Mouse (Mus musculus): ENCODE data around the gene Aspscr1. TPM values are rescaled to one million over a fixed set of nuclear protein-coding genes. Genes with fewer than 3 reads are reported as not detected.
A peak's percentile ranks its signal among the peaks of the same experiment; 100 is the strongest.

Gene Aspscr1
- polyA plus RNA-seq, 1 experiment from 2014 or later, result 154 TPM

GRCm38 (mm10) chr11:120630881-120631725 lies 41.7 kb upstream of the Aspscr1 start:
- no peak for ATAC-seq (replicated peaks)
- no peak overlapping the region for H3K27ac ChIP-seq (replicated peaks)
- H3K4me1 ChIP-seq, result peaks cover 35% of the 10 kb centered on the region
- no peaks in the 10 kb centered on the region for H3K27me3 ChIP-seq
- H3K4me3 ChIP-seq, result peak overlapping the region; percentile 58; the same call in 1 of the 2 replicates
- peaks cover 22% of the 10 kb centered on the region for H3K36me3 ChIP-seq
- H3K9me3 ChIP-seq, result no peaks in the 10 kb centered on the region
- 50% methylated on average over 7 of the region's 7 CpGs for WGBS
- H3K9ac ChIP-seq (replicated peaks), result no peak overlapping the region; the same call in 1 of the 2 replicates
- H3K4me2 ChIP-seq (replicated peaks), result peak overlapping the region; percentile 90; the same call in 1 of the 2 replicates

- WGBS, result 67% methylated on average over 4 of the region's 4 CpGs
- no peak overlapping the region for H3K27ac ChIP-seq (replicated peaks)
- no peak for ATAC-seq (replicated peaks)
Measured at GRCm38 (mm10) chr11:120631726-120632448, 40.9 kb upstream of the Aspscr1 start.

GRCm38 (mm10) chr11:120632559-120633519 lies 39.9 kb upstream of the Aspscr1 start:
- WGBS, result under 1% methylated on average over 106 of the region's 116 CpGs
- H3K4me1 ChIP-seq, result peaks cover 35% of the 10 kb centered on the region
- peaks cover 10% of the 10 kb centered on the region for H3K36me3 ChIP-seq
- peak overlapping the region; percentile 58 for H3K4me3 ChIP-seq
- no peaks in the 10 kb centered on the region for H3K27me3 ChIP-seq
- peak; percentile 88 for ATAC-seq (replicated peaks)
- H3K27ac ChIP-seq (replicated peaks), result peak overlapping the region; percentile 76
- no peaks in the 10 kb centered on the region for H3K9me3 ChIP-seq
- peak overlapping the region; percentile 90 for H3K4me2 ChIP-seq (replicated peaks)
- H3K9ac ChIP-seq (replicated peaks), result peak overlapping the region; percentile 62

More at GRCm38 (mm10) chr11:120631726-120632448, 40.9 kb upstream of the Aspscr1 start:
- H3K4me3 ChIP-seq, result peak overlapping the region; percentile 58
- H3K27me3 ChIP-seq, result no peaks in the 10 kb centered on the region
- peak overlapping the region; percentile 90 for H3K4me2 ChIP-seq (replicated peaks)
- H3K9me3 ChIP-seq, result no peaks in the 10 kb centered on the region
- H3K9ac ChIP-seq (replicated peaks), result peak overlapping the region; percentile 62
- peaks cover 17% of the 10 kb centered on the region for H3K36me3 ChIP-seq
- peaks cover 35% of the 10 kb centered on the region for H3K4me1 ChIP-seq

- Histone ChIP-seq H3K9ac (replicated peaks) (peak within 1 kb of the TSS; percentile 62), H3K27ac (replicated peaks) (peak within 1 kb of the TSS; percentile 76), H3K4me2 (replicated peaks) (peak within 1 kb of the TSS; percentile 90), H3K27me3 (no peaks in the 10 kb centered on the region), H3K4me3 (peak within 1 kb of the TSS; percentile 58), H3K9me3 (no peaks in the 10 kb centered on the region), H3K36me3 (peaks cover 7% of the 10 kb centered on the region), H3K4me1 (peaks cover 35% of the 10 kb centered on the region)
- 11% methylated on average over 58 of the region's 58 CpGs for WGBS
- ATAC-seq (replicated peaks), result peak; percentile 93
Measured at GRCm38 (mm10) chr11:120633520-120634343, 39.0 kb upstream of the Aspscr1 start, which contains the start of gene Mafg. Gene Mafg (minus strand): TSS chr11:120633600.

GRCm38 (mm10) chr11:120634810-120635209 lies 38.0 kb upstream of the Aspscr1 start:
- no peaks in the 10 kb centered on the region for H3K27me3 ChIP-seq
- H3K9me3 ChIP-seq, result no peaks in the 10 kb centered on the region
- H3K27ac ChIP-seq (replicated peaks), result no peak overlapping the region
- H3K9ac ChIP-seq (replicated peaks), result no peak overlapping the region
- ATAC-seq (replicated peaks), result no peak
- H3K4me1 ChIP-seq, result peaks cover 32% of the 10 kb centered on the region
- no peak overlapping the region for H3K4me2 ChIP-seq (replicated peaks)
- 81% methylated on average over 5 of the region's 5 CpGs for WGBS
- no peaks in the 10 kb centered on the region for H3K36me3 ChIP-seq
- H3K4me3 ChIP-seq, result no peak overlapping the region

GRCm38 (mm10) chr11:120641255-120641654 lies 31.5 kb upstream of the Aspscr1 start:
- no peak overlapping the region for H3K9ac ChIP-seq (replicated peaks)
- WGBS, result 64% methylated on average over 9 of the region's 9 CpGs

GRCm38 (mm10) chr11:120641869-120642268 lies 30.9 kb upstream of the Aspscr1 start:
- Histone ChIP-seq H3K4me3 (no peak overlapping the region), H3K27me3 (0 out of 2 replicates have a peak, but pooled peaks cover 5% of the 10 kb centered on the region), H3K36me3 (no peaks in the 10 kb centered on the region), H3K4me1 (peaks cover 14% of the 10 kb centered on the region), H3K4me2 (replicated peaks) (no peak overlapping the region), H3K27ac (replicated peaks) (no peak overlapping the region), H3K9ac (replicated peaks) (no peak overlapping the region), H3K9me3 (no peaks in the 10 kb centered on the region)
- no peak for ATAC-seq (replicated peaks)
- 94% methylated on average over 8 of the region's 8 CpGs for WGBS

More at GRCm38 (mm10) chr11:120641255-120641654, 31.5 kb upstream of the Aspscr1 start:
- H3K4me3 ChIP-seq, result no peak overlapping the region
- ATAC-seq (replicated peaks), result no peak
- H3K9me3 ChIP-seq, result no peaks in the 10 kb centered on the region
- H3K4me2 ChIP-seq (replicated peaks), result no peak overlapping the region
- H3K27ac ChIP-seq (replicated peaks), result no peak overlapping the region
- H3K36me3 ChIP-seq, result no peaks in the 10 kb centered on the region
- H3K27me3 ChIP-seq, result 0 out of 2 replicates have a peak, but pooled peaks cover 5% of the 10 kb centered on the region
- H3K4me1 ChIP-seq, result peaks cover 14% of the 10 kb centered on the region

- 2% methylated on average over 18 of the region's 18 CpGs for WGBS
- peak overlapping the region; percentile 47; the same call in 1 of the 2 replicates for H3K27ac ChIP-seq (replicated peaks)
- peak; percentile 69 for ATAC-seq (replicated peaks)
Measured at GRCm38 (mm10) chr11:120642939-120643600, 29.7 kb upstream of the Aspscr1 start.

GRCm38 (mm10) chr11:120643601-120643987 lies 29.2 kb upstream of the Aspscr1 start, which contains the start of gene Pycr1:
Gene Pycr1 (minus strand): TSS chr11:120643769.
- H3K9ac ChIP-seq (replicated peaks), result peak within 1 kb of the TSS; percentile 65
- H3K36me3 ChIP-seq, result no peaks in the 10 kb centered on the region
- ATAC-seq (replicated peaks), result peak; percentile 100
- under 1% methylated on average over 15 of the region's 15 CpGs for WGBS
- H3K4me3 ChIP-seq, result peak within 1 kb of the TSS; percentile 51
- H3K4me1 ChIP-seq, result peaks cover 20% of the 10 kb centered on the region
- H3K4me2 ChIP-seq (replicated peaks), result peak within 1 kb of the TSS; percentile 89
- H3K27ac ChIP-seq (replicated peaks), result peak within 1 kb of the TSS; percentile 47; the same call in 1 of the 2 replicates
- H3K27me3 ChIP-seq, result 0 out of 2 replicates have a peak, but pooled peaks cover 5% of the 10 kb centered on the region
- H3K9me3 ChIP-seq, result no peaks in the 10 kb centered on the region

More at GRCm38 (mm10) chr11:120642939-120643600, 29.7 kb upstream of the Aspscr1 start:
- Histone ChIP-seq H3K4me1 (peaks cover 17% of the 10 kb centered on the region), H3K4me2 (replicated peaks) (peak overlapping the region; percentile 89), H3K9me3 (no peaks in the 10 kb centered on the region), H3K9ac (replicated peaks) (peak overlapping the region; percentile 65), H3K36me3 (no peaks in the 10 kb centered on the region), H3K27me3 (0 out of 2 replicates have a peak, but pooled peaks cover 5% of the 10 kb centered on the region), H3K4me3 (peak overlapping the region; percentile 51)

All from forebrain, embryonic 15.5 days (tissue).